Mouse (Mus musculus): Measurements from ENCODE around the gene Actn4.

The Actn4 gene

DNA sequence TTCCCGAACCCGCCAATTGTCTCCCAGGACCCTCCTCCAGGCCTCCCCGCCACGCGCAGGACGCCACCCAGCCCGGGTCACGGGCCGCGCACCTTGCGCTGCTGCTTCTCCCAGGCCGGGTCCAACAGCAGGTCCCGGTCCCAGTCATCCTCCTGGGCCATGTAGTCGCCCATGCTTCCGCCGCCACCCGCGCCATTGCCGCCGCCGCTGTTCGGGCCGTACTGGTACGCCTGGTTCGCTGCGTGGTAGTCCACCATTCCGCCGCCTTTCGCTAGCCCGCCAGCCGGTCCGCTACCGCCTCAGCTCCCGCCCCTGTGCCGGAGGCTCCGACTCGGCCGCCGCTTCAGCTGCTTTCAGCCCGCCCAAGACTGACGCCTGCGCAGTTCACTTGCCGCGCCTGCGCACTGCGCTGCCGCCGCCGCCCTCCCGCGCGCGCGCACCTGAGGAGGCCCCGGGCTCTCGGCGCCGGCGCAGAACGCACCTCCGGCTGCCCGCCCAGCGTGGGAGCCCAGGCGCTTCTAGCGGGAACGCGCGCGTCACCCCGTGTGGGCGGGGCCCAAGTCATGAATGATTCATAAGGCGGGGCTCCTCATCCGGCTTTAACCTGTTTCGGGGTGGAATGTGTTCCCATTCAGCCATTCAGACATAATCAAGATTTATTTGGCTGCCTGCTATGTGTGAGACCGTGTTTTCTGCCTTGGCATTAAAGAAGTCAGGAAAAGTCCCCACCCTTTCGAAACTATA lies at the start of gene Actn4:
Actn4 (minus strand) TSS at position 414 of the 744 bp plus-strand sequence.
- DNase-seq: peak; percentile 99 to 100

GRCm38 (mm10) chr7:29008714-29009113 lies 46.6 kb upstream of the Actn4 start:
- no peak for DNase-seq

- DNase-seq: no peak
Observed at GRCm38 (mm10) chr7:29008171-29008570, 46.0 kb upstream of the Actn4 start.

DNA sequence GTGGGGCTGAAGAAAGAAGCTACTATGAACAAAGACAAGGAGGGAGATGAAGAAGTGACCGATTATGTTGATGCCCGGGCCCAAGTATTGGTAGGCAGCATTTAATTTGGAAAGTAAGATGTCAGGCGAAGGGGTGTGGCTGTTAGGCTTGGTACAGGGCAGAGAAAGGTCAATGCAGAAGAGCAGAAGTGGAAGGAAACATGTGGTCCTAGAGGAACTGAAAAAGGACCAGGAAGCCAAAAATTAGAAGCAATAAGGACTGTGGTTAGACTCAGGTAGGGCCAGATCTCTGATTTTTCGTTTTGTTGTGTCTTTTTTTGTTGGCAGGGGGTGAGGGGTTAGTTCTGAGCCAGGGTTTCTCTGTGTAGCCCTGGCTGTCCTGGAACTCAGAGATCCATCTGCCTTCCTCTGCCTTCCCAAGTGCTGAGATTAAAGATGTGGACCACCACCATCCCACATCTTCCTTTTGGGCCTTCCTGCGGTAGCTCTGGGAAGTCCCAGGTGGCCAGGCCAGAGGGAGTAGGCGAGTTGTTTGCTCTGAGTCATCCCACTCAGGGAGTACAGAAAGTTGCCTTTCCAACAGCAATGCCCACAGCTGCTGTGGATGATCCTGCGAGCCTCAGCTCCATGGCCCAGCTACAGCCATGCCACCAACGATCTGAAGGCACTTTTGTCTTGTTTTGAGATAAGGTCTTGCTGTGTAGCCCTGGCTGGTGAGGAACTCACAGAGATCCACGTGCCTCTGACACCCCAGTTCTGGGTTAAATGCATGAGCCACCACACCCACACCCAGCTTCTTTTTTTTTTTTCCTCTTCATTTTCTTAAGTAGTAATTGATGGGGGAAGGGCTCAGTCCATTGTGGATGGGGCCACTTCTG lies 45.3 kb upstream of the Actn4 start:
- DNase-seq: no peak

- DNase-seq: peak; percentile 67
Observed at GRCm38 (mm10) chr7:29000651-29001605, 38.8 kb upstream of the Actn4 start.

DNA sequence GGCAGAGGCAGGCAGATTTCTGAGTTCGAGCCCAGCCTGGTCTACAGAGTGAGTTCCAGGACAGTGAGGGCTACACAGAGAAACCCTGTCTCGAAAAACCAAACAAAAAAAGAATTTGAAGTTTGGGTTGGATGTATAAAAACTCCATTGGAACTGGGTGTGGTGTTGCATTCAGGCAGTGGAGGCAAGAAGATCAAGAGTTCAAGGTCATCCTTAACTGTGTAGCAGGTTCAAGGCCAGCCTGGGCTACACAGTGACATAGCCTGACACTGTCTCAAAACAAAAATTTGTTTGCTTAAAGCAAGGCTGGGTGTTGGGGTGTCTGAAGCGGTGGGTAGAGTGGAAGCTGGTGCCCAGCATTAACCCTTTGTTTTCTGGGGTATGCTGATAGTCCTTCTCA lies 31.3 kb upstream of the Actn4 start:
- DNase-seq: no peak

- no peak for DNase-seq
Observed at GRCm38 (mm10) chr7:28992997-28993396, 30.9 kb upstream of the Actn4 start.

DNA sequence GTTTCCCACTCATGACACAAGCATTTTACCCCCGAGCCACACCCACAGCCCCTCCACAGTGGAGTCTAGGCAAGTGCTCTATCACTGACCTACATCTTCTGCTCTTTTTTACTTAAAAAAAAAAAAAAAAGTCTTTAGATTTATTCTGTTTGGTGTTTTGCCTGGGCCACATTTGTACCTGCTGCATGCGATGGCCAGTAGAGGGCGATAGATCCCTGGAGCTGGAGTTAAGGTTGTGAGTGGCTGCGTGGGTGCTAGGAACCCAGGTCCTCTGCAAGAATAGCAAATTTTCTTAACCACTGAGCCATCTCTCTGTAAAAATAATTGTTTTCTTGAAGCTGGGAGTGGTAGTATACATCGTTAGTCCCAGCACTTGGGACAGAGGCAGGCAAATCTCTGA lies 29.5 kb upstream of the Actn4 start:
- DNase-seq: no peak

DNA sequence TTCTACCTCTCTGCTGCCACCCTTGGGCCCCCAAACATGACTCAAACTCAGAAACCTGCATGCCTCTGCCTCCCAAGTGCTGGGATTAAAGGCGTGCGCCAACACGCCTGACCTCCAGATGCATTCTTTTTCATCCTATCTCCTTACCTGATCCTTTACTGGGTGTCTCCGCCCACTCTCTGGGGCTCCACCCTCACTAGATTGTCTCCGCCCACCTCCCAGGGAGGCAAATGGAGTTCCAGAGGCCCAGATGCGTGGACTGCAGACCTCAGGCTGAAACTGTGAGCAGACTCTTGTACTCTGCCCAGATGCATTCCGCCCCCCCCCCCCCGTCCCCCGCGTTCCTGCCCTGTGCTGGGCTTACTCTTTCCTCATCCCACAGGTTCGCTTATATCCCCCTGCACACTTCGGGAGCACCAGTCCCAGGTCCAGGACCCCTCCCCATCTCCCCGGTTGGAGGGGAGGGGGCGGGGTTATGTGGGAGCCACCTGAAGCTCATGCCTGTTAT lies 28.7 kb upstream of the Actn4 start:
- no peak for DNase-seq

DNA sequence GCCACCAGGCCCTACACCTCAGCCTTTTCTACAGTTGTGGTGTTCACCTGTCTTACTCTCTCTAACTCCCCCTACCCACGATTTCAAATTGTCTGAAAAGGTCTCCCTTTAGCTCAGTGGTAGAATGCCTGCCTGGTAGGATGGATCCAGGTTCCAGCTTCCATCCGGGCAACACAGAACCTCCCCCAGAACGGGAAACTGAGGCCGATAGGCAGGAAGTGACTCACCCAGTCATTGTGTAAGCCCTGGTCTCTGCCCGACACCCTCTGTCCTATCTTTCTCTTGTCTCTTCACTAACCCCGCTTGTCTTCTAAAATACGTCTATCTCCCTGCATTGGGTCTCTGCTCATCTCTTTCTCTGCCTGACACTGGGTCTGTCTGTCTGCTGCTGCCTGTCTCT lies 23.1 kb upstream of the Actn4 start:
- DNase-seq: no peak

DNA sequence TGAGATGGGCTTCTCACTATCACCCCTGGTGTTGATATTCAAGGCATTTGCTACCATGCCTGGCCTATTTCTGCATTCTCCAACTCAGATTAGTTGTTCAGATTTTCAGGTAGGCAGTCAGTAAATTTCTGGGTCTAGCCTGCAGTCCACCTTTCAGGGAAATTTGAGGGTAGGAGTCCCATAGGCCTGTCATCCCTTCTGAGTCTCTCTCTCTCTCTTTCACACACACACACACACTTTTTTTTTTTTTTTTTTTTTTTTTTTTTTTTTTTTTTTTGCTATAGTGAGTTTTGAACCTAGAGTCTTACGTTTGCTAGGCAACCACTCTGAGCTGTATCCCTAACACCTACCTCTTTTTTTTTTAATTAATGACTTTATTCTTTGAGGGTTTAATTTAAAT lies 22.3 kb upstream of the Actn4 start:
- DNase-seq: no peak

GRCm38 (mm10) chr7:28983849-28984248 lies 21.7 kb upstream of the Actn4 start:
- no peak for DNase-seq

DNA sequence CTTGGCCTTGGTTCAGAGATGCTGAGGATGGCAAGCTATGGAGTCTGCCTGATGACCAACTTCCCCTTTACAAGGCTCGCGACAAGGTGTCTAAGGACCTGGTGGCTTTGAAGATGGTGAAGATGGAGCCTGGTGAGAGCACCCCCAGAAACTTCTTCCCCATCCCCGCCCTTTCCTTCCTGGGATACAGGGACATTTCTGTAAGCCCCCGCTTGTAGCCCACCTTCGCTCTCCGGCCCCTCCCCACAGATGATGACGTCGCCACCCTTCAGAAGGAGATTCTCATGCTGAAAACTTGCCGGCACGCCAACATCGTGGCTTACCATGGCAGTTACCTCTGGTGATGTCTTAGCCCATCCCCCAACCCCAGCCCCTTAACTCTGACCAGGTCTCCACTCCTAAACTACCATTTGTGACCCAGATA lies 21.0 kb upstream of the Actn4 start:
- peak in 1 of 2 experiments; percentile 44 for DNase-seq

DNA sequence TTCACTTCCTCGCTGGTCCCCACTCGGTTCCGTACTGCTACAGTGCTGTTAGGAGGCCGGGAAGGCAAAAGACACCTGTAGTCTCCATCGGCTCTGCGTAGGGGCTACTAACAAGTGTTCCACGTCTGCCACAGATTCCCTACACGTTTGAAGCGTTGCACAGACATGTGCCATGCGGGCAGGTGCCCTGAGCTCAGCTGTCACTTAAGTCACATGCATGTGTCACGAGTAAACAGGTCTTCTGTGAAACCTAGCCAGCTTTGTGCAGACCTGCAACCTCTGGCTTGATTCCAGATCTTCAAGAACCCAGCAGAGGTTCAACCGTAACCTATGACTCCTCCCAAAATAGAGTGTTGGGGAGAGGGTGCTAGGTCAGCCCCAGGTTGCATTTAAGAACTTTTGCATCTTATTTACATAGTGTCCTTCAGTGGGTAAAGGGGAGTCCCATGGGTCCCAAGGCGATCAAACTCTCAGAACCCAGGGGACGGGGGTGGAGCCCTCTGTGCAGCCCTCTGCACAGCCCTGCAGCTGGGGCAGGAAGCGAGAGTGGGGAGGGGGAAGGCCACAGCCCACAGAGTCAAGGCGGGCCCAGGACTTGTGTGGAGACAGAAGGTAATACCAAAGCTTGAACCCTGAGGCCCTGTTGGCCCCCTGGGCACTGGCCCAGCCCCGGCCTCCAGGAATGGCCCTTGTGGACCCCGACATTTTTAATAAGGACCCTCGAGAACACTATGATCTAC lies 20.3 kb upstream of the Actn4 start:
- peak in 1 of 2 experiments; percentile 57 for DNase-seq

- peak; percentile 98 to 99 for DNase-seq
Observed at GRCm38 (mm10) chr7:28981651-28982273, 19.6 kb upstream of the Actn4 start, which contains the start of the genes Eif3k and Map4k1. Eif3k (minus strand) TSS chr7:28981864. Map4k1 (plus strand) TSS chr7:28982050.

- DNase-seq: peak; percentile 81 to 89
Observed at GRCm38 (mm10) chr7:28977556-28977955, 15.4 kb upstream of the Actn4 start.

DNA sequence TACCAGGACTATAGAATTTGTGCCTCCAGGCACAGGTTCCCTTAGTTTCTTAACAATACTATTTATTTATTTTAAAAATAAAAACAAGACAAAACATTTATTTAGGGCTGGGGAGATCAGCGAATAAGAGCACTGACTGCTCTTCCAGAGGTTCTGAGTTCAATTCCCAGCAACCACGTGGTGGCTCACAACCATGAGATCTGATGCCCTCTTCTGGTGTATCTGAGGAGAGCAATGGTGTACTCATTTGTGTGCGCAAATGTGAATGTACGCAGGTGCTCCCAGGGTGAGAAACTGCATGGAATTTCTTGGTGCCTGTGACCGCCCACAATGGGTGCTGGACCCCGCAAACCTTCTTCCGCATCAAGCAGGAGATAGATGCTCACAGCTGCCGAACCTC lies 10.9 kb upstream of the Actn4 start:
- peak in 1 of 2 experiments; percentile 44 for DNase-seq

- peak; percentile 84 to 90 for DNase-seq
Observed at GRCm38 (mm10) chr7:28972542-28972985, 10.4 kb upstream of the Actn4 start.

DNA sequence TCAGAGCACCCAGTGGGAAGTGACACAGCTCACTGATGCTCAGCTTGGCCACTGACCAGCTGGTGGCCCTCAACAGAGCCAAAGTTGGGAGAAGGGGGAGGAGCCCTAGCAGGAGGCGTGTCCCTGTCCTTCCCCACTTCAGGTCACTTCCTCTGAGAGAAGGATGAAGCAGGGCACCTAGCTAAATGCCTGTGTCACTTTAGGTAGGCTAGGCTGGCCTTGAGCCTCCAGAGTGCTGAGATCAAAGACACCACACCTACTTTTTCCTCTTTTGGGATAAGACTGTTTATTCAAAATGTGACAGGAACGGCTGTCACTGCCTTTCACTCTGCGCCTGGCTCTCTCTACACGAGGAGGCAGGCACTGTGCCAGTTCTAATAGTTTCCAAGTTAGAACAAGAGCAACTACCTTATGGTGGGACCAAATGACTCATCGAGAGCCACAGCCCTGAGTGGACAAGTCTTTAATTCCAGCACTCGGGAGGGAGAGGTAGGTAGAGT lies 9.7 kb upstream of the Actn4 start:
- peak; percentile 56 to 78 for DNase-seq

GRCm38 (mm10) chr7:28971029-28971428 lies 8.9 kb upstream of the Actn4 start:
- no peak for DNase-seq
